In genomic region chr4:148816556-148816955, GRCm38 (mm10) we compare ENCODE assay signal across 9 mouse cellular contexts. TPM values are rescaled to one million over a fixed set of nuclear protein-coding genes. Genes with fewer than 3 reads are reported as not detected.
DNase-seq lines count a peak whose midpoint lies in the region; ATAC-seq lines count a peak whose summit lies in the region.
"Had no signal": no experiment of that assay in that cellular context is flagged by ENCODE, and none has a peak within 500 bp of the region (broad histone marks: within the 10 kb centered on the region; RNA-seq: fewer than 3 reads in every experiment).

No protein-coding gene starts in this region.

- H3K4me1 ChIP-seq in kidney, embryonic 15.5 days, result peaks cover 34% of the 10 kb centered on the region
- peaks cover 38% of the 10 kb centered on the region for H3K4me1 ChIP-seq in hindbrain, embryonic 15.5 days (replicated peaks)
- peaks cover 50% of the 10 kb centered on the region for H3K4me1 ChIP-seq in neural tube, embryonic 15.5 days

- WGBS in kidney, embryonic 15.5 days, result 15% methylated on average over 14 of the region's 14 CpGs
- WGBS in hindbrain, embryonic 15.5 days, result 8% methylated on average over 14 of the region's 14 CpGs
- WGBS in neural tube, embryonic 15.5 days, result 8% methylated on average over 14 of the region's 14 CpGs

- H3K27me3 ChIP-seq in kidney, embryonic 15.5 days, result peaks cover 47% of the 10 kb centered on the region
- peaks cover 32% of the 10 kb centered on the region for H3K27me3 ChIP-seq in hindbrain, embryonic 15.5 days
- peaks cover 33% of the 10 kb centered on the region for H3K27me3 ChIP-seq in neural tube, embryonic 15.5 days (replicated peaks)

- no peak for ATAC-seq in kidney, embryonic 15.5 days (replicated peaks; ENCODE audit: low FRiP score)
- no peak for ATAC-seq in hindbrain, embryonic 15.5 days (ENCODE audit: low FRiP score, low read depth)
- no peak for ATAC-seq in neural tube, embryonic 15.5 days (ENCODE audit: low FRiP score)
- ATAC-seq: lung, postnatal 0 days had no signal

- DNase-seq in kidney, postnatal 14 days, result no peak
- peak; percentile 44 for DNase-seq in embryo, embryonic 9.5 days (ENCODE audit: extremely low spot score)
- DNase-seq in left cerebral cortex, adult 9 months (ENCODE audit: low spot score in 2 of 2), result no peak
- no peak for DNase-seq in cerebellum, adult 11-12 months
- DNase-seq: spleen, adult 18-20 months had no signal

- H3K9ac ChIP-seq in kidney, embryonic 15.5 days, result no peak overlapping the region
- H3K9ac ChIP-seq in hindbrain, embryonic 15.5 days, result no peak overlapping the region
- H3K9ac ChIP-seq in neural tube, embryonic 15.5 days (replicated peaks), result no peak overlapping the region

- no peaks in the 10 kb centered on the region for H3K36me3 ChIP-seq in kidney, embryonic 15.5 days
- H3K36me3 ChIP-seq in hindbrain, embryonic 15.5 days, result no peaks in the 10 kb centered on the region
- H3K36me3 ChIP-seq in neural tube, embryonic 15.5 days, result no peaks in the 10 kb centered on the region

- no peaks in the 10 kb centered on the region for H3K9me3 ChIP-seq in kidney, embryonic 15.5 days (replicated peaks)
- H3K9me3 ChIP-seq in hindbrain, embryonic 15.5 days, result no peaks in the 10 kb centered on the region
- no peaks in the 10 kb centered on the region for H3K9me3 ChIP-seq in neural tube, embryonic 15.5 days (replicated peaks)

- no peak overlapping the region for H3K27ac ChIP-seq in kidney, embryonic 15.5 days
- H3K27ac ChIP-seq in hindbrain, embryonic 15.5 days (replicated peaks), result no peak overlapping the region
- no peak overlapping the region for H3K27ac ChIP-seq in neural tube, embryonic 15.5 days (replicated peaks)

- peak overlapping the region; percentile 21; the same call in 1 of the 2 replicates for H3K4me2 ChIP-seq in kidney, embryonic 15.5 days
- peak overlapping the region; percentile 20 for H3K4me2 ChIP-seq in hindbrain, embryonic 15.5 days
- peak overlapping the region; percentile 22 for H3K4me2 ChIP-seq in neural tube, embryonic 15.5 days

- H3K4me3 ChIP-seq in kidney, embryonic 15.5 days (replicated peaks), result no peak overlapping the region
- no peak overlapping the region for H3K4me3 ChIP-seq in hindbrain, embryonic 15.5 days
- no peak overlapping the region for H3K4me3 ChIP-seq in neural tube, embryonic 15.5 days (replicated peaks)

RNA-seq across cellular contexts. Expression of gene Casz1, which starts 12.3 kb away (rescaled TPM):
- polyA plus RNA-seq in kidney, embryonic 15.5 days (2015; fragmentation: Nextera tagmentation; extraction: Ambion mirVana), result 7.1 and 7.3 TPM in 2 replicates
- polyA plus RNA-seq in hindbrain, embryonic 15.5 days (2015; fragmentation: Nextera tagmentation; extraction: Ambion mirVana), result 4.6 and 6.7 TPM in 2 replicates
- 11.0 and 12.3 TPM in 2 replicates for polyA plus RNA-seq in neural tube, embryonic 15.5 days (2015; fragmentation: Nextera tagmentation; extraction: Ambion mirVana)
